Mouse (Mus musculus): ENCODE data around the gene Pik3r6.

Pik3r6 gene

DNA sequence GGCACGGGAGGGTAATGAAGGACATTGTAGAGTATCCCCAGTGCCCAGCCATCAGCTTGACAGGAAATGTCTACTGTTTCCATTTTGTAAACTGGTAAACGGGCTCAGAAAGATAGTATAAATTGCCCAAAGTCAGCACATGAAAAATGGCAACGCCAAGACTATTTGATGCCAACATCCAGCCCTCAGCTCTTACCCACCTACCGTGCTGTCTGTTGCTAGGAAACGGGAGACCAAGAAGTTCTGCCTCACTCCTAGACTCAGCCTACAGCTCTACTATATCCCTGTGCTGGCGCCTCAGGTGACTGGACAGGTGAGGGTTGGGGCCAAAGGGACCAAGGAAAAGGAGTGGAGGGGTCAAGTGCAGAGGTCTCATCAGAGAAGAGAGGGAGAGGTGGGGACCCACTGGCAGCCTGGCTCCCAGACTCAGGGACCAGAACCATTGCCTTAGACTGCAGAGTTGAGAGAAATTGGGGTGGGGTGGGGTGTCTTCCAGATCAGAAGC is 31.2 kb downstream of the Pik3r6 start:
- DNase-seq (ENCODE audit: low spot score), result no peak

DNA sequence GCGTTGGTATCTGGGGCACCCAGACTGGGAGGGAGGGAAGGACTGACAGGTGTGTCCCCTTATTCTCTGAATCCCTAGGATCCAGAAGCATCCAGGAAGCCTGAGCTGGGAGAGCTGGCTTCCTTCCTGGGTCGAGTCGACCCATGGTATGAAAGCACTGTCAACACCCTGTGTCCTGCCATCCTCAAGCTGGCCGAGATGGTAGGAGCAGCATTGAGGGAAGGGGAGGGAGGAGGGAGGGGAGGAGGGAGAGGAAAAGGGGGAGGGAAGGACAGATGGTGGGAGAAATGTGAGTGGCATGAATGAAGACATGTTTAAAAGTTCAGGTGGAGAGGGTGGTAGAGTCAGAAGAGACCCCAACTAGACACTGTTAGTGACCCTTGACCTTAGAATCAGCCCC is 33.2 kb downstream of the Pik3r6 start:
- DNase-seq (ENCODE audit: low spot score), result no peak

DNA sequence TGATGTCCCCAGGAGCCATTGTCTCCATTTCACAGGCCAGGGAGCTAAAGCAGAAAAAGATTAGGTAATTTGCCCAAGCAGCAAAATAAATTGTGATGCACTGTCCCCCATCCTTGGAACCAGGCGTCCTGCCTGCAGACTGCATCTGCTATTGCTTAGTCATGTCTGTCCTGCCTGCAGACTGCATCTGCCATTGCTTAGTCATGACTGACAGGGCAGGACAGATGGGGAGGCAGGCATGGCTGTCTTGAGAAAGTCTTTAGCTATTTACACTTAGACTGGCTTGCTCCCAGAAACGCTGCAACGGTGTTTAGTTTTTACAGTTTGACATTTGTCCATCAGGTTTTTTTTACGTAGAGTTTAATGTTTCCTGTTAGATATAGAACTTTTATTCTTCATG is 33.6 kb downstream of the Pik3r6 start:
- DNase-seq (ENCODE audit: low spot score), result no peak

DNA sequence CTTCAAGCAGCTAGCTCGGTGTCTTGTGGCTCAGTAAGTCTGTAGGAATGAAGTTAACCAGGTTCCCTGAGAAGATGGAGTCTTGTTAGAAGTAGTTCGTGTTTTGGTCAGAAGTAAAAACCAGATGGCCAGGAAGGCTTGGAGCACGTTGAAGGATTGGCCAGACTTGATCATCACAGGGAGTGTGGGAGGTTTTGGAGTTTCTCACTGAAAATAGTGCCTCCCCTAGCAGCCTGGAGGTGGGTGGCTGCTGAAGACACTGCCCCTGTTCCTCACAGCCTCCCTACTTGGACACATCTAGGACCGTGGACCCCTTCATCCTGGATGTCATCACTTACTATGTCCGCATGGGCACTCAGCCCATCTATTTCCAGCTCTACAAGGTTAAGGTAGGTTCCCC is 36.8 kb downstream of the Pik3r6 start:
- no peak for DNase-seq (ENCODE audit: low spot score)

DNA sequence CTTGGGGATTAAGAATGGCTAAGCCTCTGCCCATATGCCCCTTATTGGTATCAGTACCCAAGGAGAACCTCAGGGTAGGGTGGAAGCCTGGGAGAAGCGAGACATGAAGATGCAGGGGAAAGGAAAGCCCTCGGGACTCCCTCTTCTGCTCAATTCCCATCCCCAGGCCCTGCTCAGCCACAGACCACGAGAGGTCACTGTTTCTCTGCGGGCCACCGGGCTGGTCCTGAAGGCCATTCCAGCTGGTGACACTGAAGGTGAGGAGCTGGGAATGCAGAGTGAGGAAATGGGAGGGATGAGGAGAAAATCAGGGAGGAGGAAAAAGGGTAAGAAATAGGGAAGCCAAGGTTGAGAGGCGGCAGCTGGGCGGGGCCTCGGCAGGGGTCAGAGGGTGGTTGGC is 41.7 kb downstream of the Pik3r6 start:
- DNase-seq (ENCODE audit: low spot score), result no peak

DNA sequence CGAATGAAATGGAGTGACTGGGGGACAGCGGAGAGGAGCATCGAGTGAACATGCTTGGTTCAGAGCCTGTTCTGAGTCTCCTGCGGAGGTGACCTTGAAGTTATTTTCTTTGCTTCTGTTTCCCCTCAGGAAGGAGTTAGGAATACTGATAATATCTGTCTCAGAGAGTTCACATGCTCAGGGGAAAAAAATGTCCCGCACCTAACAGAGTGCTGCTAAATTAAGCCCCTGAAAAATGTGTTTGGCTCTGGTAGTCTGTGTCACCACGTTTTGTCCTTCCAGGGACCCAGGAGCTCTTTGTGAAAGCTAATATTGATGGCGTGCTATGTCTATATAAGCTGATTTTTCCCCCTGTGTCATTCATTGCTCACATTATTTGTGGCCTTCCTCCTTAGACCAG is 42.4 kb downstream of the Pik3r6 start:
- DNase-seq (ENCODE audit: low spot score), result no peak

DNA sequence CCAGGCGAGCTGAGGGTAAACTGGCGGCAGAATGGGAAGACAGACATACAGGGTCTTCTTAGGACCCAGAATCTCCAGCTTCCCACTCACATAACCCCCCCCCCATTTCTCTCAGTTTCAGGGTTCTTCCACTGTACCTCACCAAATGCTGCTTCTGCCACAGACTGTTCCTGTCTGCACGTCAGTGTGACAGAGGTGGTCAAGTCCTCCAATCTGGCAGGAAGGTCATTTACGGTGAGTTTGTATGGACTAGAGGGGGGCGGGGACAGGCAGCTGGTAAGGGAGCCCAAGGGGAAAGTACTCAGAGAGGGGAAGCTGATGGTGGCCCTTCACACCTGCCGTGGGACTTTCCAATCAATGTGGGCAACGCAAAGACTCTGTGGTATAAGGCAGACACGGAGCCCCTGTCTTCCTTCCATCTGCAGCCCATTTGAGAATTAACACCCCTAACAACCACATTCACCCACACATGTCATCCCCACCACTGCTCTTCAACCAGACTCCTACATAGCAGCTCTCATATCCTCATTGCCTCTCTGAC is 42.9 kb downstream of the Pik3r6 start:
- DNase-seq (ENCODE audit: low spot score), result no peak

DNA sequence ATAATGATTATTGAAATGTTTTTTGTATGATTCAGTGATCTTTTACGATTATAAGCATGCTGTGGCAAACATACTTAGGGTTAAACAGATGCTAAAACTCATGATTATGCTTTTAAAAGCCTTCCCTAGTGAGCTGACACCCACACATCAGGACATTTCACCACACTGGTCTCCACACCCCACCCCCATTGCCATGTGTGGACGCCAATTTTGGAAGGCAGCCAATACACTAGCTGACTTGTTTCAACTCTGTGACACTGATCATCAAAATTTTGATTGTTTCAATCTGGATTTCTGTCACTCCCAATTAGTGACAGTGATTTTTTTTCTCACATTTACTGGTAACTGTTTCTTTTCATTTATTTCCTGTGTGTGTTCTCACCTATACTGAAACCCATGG is 44.7 kb downstream of the Pik3r6 start:
- no peak for DNase-seq (ENCODE audit: low spot score)

DNA sequence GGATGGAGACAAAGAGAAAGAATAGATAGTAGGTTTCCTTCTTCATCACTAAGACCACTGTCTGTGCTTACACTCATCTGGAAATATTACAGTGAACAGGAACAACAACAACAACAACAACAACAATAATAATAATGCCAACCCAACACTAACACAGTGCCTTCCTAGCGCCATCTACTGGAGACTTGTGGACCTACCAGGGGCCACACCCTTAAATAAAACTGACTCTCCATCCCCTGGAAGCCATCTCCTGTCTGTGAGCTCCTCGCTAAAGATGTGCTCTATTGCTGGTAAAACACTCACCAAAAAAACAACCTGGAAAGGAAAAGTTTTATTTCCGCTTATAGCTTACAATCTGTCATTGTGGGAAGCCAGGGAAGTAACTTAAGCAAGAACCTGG is 46.8 kb downstream of the Pik3r6 start:
- no peak for DNase-seq (ENCODE audit: low spot score)

DNA sequence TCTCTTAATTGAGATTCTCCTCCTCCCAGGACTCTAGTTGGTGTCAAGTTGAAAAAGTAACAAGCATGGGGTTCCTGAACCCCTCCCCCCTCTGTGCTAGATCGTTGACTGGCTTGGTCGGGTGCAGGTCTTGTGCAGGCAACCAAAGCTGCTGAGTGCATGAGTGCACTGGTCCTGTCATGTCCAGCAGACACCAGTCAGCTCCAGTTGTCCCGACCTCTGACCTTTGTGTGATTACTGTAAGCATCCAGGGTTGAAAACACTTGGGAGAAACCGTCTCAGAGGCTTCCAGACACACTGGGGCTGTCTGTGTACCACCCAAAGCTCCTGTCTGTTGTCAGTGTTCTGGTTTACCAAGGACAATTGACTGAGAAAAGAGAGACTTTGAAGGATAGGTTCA is 47.5 kb downstream of the Pik3r6 start:
- DNase-seq (ENCODE audit: low spot score), result no peak

DNA sequence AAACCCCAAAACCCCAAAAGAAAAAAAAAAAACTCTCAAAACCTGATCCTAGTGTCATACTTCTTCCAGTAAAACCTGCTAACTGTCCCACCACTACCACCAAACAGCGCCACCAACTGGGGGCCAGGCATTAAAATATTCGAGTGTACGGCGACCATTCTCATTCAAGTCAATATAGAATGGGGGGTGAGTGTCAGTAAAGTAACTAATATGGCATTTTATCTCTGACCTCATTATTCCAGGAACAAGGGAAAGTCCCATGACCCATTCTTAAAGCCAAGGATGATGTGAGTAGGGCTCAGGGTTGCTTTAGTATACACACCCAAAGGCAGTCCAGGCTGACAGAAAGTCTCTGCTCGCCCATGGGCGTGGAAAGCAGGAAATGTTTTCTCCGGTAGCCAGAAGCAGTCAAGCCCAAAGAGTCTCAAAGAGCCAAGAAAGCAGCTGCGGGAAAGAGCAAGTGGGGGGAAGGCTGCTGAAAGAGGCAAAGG is 51.2 kb downstream of the Pik3r6 start:
- DNase-seq (ENCODE audit: low spot score), result no peak

DNA sequence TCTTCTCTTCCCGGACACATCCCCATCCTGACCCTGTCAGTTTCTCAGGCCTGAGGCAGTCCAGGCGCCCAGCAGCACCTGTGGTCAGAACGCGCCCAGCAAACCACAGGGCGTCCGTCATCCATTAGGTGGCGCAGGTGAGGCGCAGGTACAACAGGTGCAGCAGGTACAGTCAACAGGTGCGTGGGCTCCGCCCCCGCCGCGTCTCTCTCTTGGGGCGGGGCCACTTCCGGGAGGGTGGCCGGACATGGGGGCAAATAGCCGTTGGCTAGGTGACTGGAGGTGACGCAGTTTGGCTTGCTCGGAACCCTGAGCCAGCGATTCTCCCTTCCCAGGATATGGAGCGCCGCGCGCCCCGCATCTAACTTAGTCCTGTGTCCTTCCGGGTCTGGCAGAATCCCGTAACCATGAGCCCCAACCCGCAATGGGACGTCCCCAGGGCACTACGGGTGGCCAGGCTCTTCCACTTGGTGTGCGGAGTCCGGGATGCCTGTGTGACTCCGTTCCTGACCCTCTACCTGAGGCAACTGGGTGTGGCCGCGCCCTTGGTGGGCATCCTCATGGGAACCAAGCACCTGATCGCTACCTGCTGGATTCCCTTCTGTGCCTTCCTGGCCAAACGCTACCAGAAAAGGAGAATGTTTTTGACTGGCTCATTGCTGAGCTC is 53.2 kb downstream of the Pik3r6 start, which contains the start of gene Mfsd6l:
Gene Mfsd6l (plus strand): TSS at position 269 of the 667 bp plus-strand sequence.
- DNase-seq (ENCODE audit: low spot score), result no peak

DNA sequence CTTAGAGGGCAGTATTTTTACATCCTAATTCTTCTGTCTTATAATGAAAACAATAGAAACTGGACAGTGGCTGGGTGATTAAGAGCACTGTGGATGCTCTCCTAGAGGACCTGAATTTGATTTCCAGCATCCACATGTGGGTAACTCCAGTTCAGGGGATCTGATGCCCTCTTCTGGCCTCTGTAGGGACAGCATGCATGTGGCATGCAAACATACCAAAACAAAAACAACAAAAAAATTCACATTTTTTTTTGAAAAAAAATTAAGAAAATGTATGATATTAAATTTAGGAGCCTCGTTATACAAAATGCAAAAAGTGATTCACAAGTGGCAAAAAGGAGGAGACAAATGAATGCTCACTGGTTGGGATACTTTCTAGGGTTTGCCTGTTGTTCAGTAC is 56.7 kb downstream of the Pik3r6 start:
- no peak for DNase-seq (ENCODE audit: low spot score)

DNA sequence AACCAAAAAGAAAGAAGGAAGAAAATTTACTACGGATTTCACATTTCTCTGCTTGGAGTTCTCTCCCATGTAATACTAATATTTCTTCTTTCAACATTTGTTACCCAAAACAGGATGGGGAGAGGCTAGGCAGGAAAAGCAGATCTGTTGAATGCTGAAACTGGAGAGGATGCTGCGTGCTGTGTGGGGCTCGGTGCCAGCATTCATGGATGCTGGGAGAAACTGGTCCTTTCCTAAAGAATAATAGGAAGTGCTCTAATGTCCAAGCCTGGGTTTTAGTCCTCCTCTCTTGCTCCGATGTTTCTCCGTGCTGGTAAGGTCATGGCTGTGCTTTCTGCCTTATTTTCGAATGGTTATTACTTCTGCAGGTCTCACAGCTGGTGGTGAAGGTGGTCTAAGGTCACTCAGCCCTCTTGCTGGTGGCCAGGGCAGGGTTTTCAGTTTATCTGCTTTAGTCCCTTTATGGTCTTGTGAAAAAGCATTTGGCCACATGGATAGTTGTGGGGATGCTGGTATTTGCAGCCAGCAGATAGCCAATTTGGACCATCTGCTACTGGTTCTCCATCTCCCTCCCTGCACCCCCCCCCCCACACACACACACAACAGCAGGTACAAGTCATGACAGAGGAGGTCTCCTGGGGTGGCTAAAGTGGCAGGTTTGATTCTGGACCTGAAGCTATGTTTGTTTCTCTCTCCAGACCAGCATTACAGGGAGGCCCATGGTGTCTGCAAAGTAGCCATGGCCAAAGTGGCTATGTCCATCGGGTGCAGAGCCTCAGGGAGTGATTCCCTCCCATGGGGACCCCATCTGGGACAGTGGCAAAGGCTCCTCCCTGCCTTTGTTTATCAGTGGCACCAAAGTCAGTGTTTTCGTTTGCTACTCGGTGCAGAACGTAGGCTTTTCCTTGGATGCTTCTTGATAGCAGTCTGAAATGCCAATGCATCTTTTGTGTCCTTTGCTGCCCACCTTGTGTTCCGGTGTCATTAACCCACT is 59.4 kb downstream of the Pik3r6 start:
- DNase-seq (ENCODE audit: low spot score), result no peak

DNA sequence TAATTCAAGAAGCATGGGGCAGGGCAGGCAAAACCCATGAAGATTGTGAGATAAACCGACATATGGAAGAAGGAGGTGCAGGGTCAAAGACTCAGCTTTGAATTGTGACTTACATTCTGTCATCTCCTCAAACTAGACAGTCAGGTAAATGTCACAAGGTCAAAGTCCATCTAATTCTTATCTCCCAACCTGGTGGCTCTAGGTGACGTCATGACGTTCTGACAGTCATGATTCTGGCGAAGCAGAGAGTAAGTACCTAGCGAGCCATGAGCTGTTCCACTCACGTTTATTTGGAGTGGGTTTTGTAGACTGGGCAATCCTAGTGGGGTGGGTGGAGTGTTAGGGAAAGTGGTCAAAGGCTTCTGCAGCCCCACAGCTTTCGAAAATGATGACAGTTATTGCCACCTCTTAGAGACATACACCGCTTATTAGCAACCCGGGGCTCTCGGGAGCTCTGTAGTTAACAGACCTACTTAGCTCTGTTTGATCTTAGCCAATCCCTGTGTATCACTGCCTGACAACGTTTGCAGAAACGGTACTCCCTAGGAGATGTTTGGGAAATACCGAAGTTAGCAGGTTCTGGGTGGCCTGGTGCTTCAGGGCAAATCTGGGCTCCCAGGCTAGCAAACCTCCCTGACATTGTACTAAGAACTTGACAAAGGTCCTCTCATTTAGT is 61.7 kb downstream of the Pik3r6 start:
- no peak for DNase-seq (ENCODE audit: low spot score)

DNA sequence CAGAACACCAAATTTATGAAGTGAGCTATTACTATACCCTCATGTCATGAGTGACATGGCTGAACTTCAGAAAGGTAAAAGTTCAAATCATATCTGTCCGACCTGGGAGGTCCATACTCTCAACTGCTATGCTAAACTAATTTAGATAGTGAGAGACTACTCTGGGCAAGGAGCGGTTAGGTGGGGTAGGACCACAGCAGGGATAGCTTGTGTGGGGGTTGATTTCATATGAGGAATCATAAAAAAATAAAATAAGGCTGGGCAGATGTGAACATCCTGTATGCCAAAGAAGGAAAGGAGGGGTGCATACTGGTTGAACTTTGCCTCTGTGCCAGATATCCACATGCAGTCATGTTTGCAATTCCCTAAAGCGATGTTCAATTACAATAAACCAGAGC is 62.2 kb downstream of the Pik3r6 start:
- DNase-seq (ENCODE audit: low spot score), result no peak

DNA sequence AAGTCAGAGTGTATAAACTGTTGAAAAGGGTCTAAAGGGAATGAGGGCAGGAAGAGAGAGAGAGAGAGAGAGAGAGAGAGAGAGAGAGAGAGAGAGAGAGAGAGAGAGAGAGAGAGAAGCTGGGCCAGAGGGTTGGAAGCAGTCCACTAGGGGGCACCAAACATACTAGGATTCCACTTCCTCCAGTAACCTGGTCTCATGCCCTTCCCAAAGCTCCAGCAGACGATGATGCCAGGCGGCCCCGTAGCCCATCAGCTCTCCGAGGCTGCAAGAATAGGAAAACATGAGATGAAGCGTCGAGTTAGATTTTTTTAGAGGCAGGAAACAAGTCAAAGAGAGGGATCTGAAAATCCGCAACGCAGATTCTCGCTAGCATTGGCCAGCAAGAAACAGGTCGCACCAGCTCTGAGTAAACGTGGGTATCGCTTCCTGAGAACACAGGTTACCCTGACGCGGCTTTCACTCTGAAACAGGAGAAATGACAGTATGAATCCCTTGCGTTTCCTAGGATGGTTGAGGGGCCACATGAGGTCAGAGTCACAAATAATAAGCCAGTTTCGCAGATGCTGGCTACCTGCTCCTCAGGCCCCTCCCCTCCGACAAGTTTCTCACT is 63.7 kb downstream of the Pik3r6 start:
- DNase-seq (ENCODE audit: low spot score), result peak; percentile 36

DNA sequence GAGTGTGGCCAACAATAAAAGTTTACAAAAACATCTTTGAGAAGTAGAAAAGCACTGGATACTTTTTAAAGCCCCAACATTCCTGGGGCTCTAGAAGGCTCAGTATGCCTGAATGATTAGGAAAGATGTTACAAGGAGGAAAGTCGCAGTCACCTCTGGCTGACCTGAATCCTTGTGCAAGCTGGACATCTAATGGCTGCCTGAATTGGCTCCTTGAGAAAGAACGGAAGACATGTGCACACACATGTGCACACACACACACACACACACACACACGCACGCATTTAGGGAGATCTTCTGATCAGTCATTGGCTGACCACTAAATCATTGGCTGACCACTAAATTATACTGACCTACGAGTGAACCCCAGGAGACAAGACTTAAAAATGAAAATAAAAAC is 68.0 kb downstream of the Pik3r6 start:
- no peak for DNase-seq (ENCODE audit: low spot score)

DNA sequence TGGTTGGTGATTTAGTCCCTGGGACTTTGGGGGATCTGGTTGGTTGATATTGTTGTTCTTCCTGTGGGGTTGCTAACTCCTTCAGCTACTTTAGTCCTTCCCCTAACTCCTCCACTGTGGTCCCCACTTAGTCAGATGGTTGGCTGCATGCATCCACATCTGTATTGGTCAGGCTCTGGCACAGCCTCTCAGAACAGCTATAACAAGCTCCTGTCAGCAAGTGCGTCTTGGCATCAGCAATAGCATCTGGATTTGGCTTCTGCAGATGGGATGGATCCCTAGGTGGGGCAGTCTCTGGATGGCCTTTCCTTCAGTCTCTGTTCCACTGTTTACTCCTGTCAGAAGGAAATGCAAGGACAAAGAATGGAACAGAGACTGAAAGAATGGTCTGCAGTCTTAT is 74.3 kb downstream of the Pik3r6 start:
- no peak for DNase-seq (ENCODE audit: low spot score)

DNA sequence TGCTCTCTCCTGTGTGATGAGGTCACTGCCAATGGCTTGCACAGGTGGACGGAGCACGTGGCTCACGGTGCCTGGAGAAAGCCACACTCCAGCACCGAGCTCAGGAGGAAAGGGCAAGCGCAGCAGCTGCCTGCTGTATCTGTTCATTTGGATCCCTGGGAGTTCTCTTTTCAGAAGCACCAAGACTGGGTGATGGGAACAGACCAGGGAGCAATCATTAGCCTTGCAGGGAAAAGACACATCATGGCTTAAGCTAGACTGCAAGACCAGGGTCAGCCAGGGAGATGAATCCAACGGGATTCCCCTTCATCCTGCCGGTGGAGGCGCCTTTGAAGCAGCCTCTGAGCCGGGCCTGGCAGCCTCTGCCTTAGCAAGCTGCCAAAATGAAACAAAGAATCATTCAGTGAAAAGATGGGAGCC is 76.7 kb downstream of the Pik3r6 start:
- no peak for DNase-seq (ENCODE audit: low spot score)

DNA sequence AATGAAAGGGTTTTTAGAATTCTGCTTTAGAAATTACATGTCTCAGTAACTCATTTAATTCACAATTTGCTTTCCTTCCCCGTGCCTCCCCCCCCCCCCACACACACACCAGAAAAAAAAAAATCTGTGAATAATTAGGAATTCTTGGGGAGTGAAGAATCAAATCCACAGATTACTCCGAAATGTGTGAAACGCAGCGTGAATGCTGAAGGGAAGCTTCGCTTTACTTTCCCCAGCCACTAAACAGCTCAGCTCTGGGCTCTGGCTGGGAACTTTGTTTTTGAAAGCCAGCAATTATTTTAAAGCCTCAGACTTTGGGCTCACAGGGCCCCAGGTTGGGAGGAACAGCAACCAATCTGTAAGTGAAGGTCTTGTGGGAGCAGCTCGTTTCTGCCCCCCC is 77.7 kb downstream of the Pik3r6 start:
- no peak for DNase-seq (ENCODE audit: low spot score)

DNA sequence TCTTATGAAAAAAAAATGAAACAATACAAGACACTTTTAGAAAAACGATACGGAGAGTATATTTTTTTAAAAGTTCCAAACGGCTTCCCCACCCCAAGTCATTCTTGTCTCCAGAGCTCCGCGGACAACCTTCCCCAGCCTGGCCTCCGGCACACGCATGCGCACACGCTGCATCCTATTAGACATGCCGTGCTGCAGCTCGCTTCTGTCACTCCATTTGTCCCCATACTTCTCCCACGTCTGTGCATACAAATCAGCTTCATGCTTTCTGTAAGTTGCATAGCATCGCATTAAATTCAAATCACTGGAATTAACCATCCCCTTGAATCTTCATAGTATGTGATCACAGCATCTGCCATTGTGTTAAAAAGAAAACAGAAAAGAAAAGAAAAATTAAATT is 80.4 kb downstream of the Pik3r6 start:
- no peak for DNase-seq (ENCODE audit: low spot score)
